Mouse (Mus musculus): ENCODE results near the gene Ccr7.

Ccr7 gene

GRCm38 (mm10) chr11:99113111-99113510 is 41.8 kb downstream of the Ccr7 start:
- DNase-seq = no peak

DNA sequence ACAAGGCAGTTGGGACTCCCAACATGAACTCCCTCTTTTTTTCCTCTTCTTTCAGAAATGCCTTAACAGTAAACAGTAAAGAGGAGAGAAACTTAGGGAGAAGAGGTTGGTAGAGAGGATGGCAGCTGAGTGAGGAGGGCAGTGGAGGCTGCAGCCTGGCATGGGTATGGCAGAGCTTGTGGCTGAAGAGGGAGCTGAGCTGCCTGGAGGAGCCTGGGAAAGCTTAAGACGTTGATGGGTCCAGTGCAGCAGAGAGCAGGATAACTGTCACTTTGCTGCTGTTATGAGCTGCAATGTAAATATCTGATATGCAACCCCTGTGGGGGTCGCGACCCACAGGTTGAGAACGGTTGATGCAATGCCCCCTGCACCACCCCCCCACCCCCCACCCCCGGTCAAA is 42.2 kb downstream of the Ccr7 start:
- no peak for DNase-seq

GRCm38 (mm10) chr11:99111631-99112030 is 43.2 kb downstream of the Ccr7 start:
- DNase-seq = no peak

- peak; percentile 76 for DNase-seq
These were observed 43.7 kb downstream of the Ccr7 start for GRCm38 (mm10) chr11:99111155-99111554.

DNA sequence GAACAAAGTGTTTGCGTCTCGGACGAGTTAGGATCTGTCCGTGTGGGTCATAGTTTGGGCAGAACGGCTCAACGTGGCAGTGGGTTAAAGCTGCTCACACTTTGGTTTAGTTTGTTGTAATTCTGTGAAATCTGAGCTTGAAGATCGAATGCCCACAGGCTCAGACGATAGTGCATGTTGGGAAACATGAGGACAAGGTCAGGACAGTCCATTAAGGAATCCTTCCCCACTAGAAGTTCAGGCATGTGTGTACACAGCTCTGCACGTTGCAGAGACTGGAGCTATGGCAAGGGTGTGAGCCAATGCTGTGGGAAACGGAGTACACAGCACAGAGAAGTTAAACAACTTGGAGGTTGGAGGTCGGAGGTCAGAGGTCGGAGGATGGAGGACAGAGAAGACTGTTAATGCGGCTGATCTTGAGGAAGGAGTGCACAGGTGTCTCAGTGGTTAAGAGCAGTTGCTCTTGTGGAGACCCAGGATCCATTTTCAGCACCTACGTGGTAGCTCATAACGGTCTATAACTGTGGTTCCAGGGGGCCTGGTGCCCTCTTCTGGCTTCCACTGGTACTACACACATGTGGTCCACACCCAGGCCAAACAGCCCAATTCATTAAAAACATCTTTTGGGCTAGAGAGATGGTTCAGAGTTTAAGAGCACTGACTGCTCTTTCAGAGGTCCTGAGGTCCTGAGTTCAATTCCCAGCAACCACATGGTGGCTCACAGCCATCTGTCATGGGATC is 44.3 kb downstream of the Ccr7 start:
- DNase-seq = no peak

GRCm38 (mm10) chr11:99108296-99108695 is 46.6 kb downstream of the Ccr7 start:
- no peak for DNase-seq

- no peak for DNase-seq
These were observed 48.7 kb downstream of the Ccr7 start for GRCm38 (mm10) chr11:99105981-99106726.

- DNase-seq = no peak
These were observed 50.1 kb downstream of the Ccr7 start for GRCm38 (mm10) chr11:99104609-99105410.

DNA sequence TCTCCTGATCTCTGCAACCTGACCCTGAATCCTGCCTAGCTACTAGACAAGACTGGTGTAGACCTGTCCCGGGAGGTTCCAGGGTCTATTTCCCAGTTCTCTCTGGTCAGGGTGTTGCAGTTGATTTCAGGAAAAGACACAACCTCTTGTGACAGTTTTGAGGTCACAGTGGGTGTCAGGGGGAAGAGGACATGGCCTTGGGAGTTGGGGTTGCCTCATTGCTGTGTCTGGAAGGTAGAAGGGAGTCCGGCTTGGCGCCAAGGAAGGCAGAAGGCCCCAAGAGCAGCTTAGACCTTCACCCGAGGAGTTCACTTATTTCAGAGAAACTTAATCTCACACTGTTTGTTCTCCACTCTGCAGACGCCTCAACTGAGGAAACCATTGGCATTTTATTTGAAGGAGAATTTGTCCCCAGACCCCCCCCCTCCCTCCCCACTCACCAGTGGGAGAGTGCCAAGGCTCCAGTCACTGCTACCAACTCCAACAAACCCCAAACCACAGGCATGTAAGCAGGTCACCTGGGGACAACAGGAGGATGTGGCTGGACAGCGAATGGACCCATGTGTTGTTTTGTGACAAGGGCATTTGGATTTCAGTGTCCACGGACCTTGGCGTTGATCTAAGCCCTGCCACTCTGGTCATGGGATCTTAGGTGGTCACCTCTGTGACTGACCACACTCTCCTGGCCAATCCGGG is 52.2 kb downstream of the Ccr7 start:
- no peak for DNase-seq

DNA sequence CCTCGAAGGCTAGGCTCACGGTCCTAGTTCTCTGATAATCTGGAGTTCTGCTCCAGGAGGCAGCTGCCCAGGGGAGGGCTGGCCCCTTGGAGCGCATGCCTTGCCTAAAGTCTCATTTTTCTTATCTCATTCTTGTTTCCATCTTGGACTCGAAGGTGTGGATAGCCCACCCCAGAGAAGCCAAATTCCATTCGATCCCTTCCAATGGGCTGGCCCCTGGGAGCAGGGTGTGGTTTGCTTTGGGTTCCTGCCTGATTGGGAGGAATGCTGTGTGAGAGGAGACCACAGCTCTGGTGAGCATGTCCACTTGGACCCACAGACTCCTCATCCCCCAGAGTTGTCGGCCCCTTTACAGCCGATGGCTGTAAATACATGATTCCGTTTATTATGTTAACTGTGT is 53.2 kb downstream of the Ccr7 start:
- DNase-seq = no peak

- DNase-seq = no peak
These were observed 54.7 kb downstream of the Ccr7 start for GRCm38 (mm10) chr11:99100215-99100614.

DNA sequence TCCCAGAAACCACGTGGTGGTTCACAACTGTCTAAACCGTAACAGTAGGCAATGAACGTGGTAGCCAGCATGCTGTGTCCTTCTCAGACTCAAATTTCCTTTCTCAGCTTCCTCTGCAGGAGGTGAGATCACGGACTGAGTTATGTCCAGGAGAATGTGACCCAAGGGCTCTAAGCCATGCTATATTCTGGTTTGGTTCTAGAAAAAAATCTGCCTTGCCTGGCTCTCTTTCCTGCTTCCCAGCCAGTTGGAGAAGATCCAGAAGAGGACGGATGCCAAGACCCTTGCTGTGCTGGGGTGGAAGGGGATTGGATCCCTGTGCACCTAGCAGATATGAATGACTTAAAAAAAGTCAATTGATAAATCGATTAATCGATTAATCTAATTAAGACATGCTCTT is 55.4 kb downstream of the Ccr7 start:
- DNase-seq = no peak

- no peak for DNase-seq
These were observed 56.0 kb downstream of the Ccr7 start for GRCm38 (mm10) chr11:99098924-99099323.

DNA sequence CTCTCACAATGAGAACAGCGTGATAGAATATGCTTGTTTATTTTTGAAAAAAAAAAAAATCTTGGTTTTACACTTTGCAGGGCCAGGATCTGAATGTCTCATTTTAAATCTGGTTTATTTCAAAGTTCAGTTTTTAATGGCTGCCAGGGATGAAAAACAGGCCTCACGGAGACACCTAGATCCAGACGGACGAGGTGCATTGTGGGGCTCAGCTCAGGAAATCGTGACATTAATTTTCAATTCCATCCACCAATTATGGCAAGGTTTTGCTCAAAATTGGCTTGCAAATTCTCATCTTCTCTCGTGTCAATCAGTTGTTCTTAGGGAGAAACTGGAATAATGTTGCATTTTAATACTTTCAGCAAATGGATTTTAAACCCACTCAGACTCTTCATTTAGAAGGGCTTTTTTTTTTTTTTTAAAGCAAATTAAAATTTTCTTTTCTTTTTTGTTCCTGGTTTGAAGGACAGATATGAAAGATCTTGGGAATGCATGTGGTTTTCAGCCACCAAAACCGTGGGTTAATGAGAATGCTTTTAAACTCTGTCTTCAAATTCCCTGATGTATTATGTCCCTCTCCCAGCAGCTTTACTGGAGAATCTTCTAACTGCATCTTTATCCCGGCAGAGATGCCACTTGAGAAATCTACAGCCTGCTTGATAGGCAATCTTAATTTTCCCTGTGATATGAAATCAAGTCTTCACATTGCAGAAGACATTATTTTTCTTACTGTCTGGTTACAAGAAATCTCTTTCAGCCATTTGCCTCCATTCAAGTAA is 57.7 kb downstream of the Ccr7 start:
- DNase-seq = no peak

- DNase-seq = no peak
These were observed 58.5 kb downstream of the Ccr7 start for GRCm38 (mm10) chr11:99096417-99096816.

DNA sequence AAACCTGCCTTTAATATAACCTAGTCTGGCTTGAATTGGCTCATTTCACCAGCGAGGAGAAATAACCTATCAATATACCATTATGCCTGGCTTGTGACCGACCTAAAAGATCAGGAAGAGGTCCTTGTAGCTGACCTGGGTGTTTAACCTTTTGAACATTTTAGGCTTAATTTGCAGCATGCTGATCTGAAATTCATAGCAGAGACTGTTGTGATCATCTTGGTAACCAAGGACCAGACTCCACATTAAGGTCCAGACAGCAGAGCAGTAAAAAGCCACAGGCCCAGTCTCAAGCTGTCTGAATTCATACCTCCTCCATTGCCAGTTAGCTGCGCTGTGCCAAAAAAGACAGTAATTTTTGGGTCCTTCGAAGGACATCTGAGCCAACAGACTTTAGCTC is 59.1 kb downstream of the Ccr7 start:
- DNase-seq = no peak

DNA sequence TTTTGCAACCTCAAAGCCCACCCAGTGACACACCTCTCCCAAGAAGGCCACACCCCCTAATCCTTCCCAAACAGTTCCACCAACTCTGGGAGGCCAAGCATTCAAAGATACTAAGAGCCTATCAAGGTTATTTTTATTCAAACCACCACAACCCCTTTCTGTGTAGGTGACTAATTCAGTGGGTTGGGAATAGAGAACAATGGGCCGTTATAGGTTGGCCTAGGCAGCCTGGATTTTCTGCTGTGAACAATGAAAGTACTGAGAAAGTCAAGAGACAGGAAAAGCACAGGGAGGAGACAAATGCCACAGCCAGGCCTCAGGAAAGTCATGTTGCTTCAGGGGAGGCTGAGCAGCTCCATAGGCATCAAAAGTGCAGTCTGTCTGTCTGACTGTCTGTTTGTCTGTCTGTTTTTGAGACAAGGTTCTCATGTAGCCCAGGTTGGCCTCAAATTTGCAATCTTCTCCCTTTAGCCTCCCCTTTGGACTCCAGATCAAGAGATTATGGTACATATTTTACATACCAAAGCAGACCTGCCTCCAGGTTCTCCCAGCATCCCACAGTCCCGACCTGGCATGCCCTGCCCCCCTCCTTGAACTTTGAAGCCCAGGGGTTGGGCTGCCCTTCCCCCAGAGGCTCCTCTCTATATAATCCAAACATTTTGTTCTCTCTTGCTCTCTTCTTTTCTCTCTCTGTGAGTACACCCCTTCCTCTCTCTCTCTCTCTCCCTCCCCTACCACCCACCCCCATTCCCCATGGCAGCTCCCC is 59.8 kb downstream of the Ccr7 start:
- no peak for DNase-seq

All from right cerebral cortex, postnatal 14 days (tissue).